Mouse (Mus musculus) 3134 (cell line): Measurements from ENCODE around the gene Tfcp2.

Source experiments
- DNase-seq: peaks from one replicate; pipeline ENCODE4 v3.0.0-alpha.2; 2011; ENCODE audit warnings: low spot score; ENCODE audit not compliant: insufficient read length; ENCODE audit errors: extremely low read depth

Tfcp2 gene

GRCm38 (mm10) chr15:100449495-100449894 lies 102.3 kb downstream of the Tfcp2 start:
- no peak for DNase-seq

- DNase-seq: no peak
These were observed 103.2 kb downstream of the Tfcp2 start for GRCm38 (mm10) chr15:100448572-100448971.
